Mouse (Mus musculus): Measurements from ENCODE around the gene Sema3g.

DNA sequence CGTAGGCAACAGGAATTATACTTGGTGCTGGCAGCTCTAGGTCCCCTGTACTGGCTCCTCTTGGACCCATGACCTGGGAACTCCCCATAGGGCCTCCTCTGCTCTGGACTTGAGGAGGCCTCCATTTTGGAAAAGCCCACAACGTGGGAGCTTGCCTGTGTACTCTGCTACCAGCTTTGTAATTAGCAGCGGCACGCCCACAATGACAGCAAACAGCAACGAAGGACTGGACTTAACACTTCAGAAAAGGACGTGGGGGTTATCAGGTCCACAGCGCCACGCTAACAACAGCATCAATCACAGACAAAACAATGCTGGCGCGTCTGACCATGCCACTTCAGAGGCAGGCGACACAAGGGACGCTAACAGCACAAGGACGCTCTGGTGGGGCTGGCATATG lies 46.7 kb upstream of the Sema3g start:
- TF ChIP-seq CTCF (IDR thresholded peaks at IDR 0.05; ENCODE audit: borderline replicate concordance, insufficient read depth, low read length) (no peak), POLR2A (IDR thresholded peaks at IDR 0.05; ENCODE audit: low read depth, low read length) (no peak)
